Mouse (Mus musculus) C2C12 (cell line): Measurements from ENCODE around the gene Creb1. TPM values are rescaled to one million over a fixed set of nuclear protein-coding genes. Genes with fewer than 3 reads are reported as not detected.

Experiments used
- H3K27me3 ChIP-seq: one replicate; pipeline ENCODE4 v1.6.1; 2011; ENCODE audit not compliant: control insufficient read depth, insufficient read depth, insufficient read length
- H3K36me3 ChIP-seq: one replicate; pipeline ENCODE4 v1.6.1; 2011; ENCODE audit not compliant: control insufficient read depth, insufficient read depth
- H3K4me3 ChIP-seq: one replicate; pipeline ENCODE4 v1.5.1; 2011; ENCODE audit warnings: mild to moderate bottlenecking, control low read depth; ENCODE audit not compliant: poor library complexity, insufficient read depth, severe bottlenecking
- H3K79me2 ChIP-seq: one replicate; pipeline ENCODE4 v1.6.1; 2011; ENCODE audit not compliant: control insufficient read depth, insufficient read depth
- H3K79me3 ChIP-seq: one replicate; pipeline ENCODE4 v1.6.1; 2011; ENCODE audit warnings: low read depth, control low read depth
- H3ac ChIP-seq: one replicate; pipeline ENCODE3; 2011; ENCODE audit warnings: low read depth; ENCODE audit not compliant: control insufficient read depth, insufficient read length
- CEBPB ChIP-seq: IDR thresholded peaks from one replicate; pipeline ENCODE4 v1.6.1; 2011; ENCODE audit warnings: low read depth, mild to moderate bottlenecking, control low read depth, moderate library complexity
- CTCF ChIP-seq: IDR thresholded peaks from one replicate; pipeline ENCODE4 v1.5.1; 2011; ENCODE audit not compliant: control insufficient read depth, insufficient read depth, insufficient read length
- FOSL1 ChIP-seq: IDR thresholded peaks from one replicate; pipeline ENCODE4 v1.8.0; 2011; ENCODE audit warnings: mild to moderate bottlenecking, low read length; ENCODE audit not compliant: poor library complexity, insufficient read depth, severe bottlenecking
- MAX ChIP-seq: IDR thresholded peaks from one replicate; pipeline ENCODE4 v1.6.1; 2011; ENCODE audit warnings: mild to moderate bottlenecking, control low read depth
- MYOD1 ChIP-seq: IDR thresholded peaks from one replicate; pipeline ENCODE4 v1.6.1; 2011; ENCODE audit warnings: low read depth; ENCODE audit not compliant: control insufficient read depth, insufficient read length
- MYOG ChIP-seq: IDR thresholded peaks from one replicate; pipeline ENCODE4 v1.6.1; 2011; ENCODE audit not compliant: control insufficient read depth, insufficient read length; ENCODE audit errors: extremely low read depth
- USF1 ChIP-seq: IDR thresholded peaks from one replicate; pipeline ENCODE4 v1.6.1; 2011; ENCODE audit warnings: low read depth, mild to moderate bottlenecking, control low read depth, moderate library complexity
- polyA plus RNA-seq: library from polyadenylated mRNA; unstranded; fragments of >200 nt; fragmentation: generic; extraction: Trizol; gene quantifications from one replicate; pipeline ENCODE4 v1.2.1, GENCODE M21; 2012; ENCODE audit warnings: missing spikeins

Gene Creb1
- polyA plus RNA-seq, 1 experiment: 11.2 TPM

DNA sequence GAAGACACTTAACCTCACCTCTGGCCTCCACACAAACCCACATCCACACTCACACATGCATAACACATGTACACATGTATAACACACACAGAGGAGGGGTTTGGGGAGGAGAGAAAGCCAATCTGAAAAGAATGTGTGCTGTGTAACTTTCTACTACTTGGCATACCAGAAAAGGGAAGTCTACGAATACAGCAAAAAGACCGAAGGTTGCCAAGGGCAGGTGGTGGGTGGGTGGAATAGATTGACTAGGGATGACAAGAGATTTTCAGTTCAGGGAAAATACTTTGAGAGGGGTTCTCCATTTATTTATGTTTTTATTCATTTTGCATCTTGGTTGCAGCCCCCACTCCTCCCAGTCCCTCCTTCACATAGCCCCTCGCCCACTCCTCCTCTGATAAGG is 112.1 kb downstream of the Creb1 start:
- no peaks in the 10 kb centered on the region for H3K36me3 ChIP-seq
- H3ac ChIP-seq: no peak overlapping the region
- H3K79me3 ChIP-seq: no peaks in the 10 kb centered on the region
- H3K79me2 ChIP-seq: no peaks in the 10 kb centered on the region
- no peak overlapping the region for H3K4me3 ChIP-seq
- TF ChIP-seq FOSL1 (no peak), MYOD1 (no peak), CTCF (no peak), MAX (no peak), MYOG (no peak), CEBPB (no peak), USF1 (no peak)
- no peaks in the 10 kb centered on the region for H3K27me3 ChIP-seq

DNA sequence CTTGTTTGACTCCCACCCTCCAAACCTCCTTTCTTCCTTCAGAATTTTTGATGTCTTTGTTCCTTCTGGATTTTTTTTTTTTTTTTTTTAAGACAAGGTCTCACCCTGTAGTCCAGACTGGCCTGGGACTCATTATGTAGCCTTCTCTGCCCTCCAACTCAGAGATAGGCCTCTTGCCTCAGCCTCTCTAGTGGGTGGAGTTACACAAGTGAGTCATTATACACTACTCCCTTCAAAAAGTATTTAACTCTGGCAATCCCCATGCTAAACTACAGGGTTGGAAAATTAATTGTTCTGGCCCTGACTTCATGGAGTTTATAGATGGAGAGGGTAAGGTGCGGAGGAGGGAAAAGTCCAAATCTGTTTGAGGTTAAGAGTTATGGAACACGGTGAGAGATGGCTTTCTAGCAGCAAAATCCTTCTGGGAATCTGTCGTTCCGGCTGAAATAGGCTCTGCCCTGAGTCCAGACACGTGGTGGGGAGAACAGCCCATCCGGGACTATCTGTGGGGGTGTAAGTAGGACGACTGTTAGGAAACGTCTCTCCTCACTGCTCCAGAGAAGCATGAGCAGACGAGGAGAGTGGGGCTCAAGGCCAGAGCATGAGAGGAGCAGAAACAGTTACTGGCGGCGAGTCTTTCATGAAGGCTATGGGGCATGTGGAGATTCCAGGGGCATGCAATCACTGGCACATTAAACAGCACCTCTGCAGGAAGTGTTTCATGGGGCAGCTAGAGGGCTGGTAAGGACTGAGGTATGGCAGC is 117.1 kb downstream of the Creb1 start:
- TF ChIP-seq MYOD1 (no peak), MAX (no peak), FOSL1 (no peak), USF1 (no peak), CEBPB (no peak), CTCF (no peak), MYOG (no peak)
- H3K36me3 ChIP-seq: no peaks in the 10 kb centered on the region

DNA sequence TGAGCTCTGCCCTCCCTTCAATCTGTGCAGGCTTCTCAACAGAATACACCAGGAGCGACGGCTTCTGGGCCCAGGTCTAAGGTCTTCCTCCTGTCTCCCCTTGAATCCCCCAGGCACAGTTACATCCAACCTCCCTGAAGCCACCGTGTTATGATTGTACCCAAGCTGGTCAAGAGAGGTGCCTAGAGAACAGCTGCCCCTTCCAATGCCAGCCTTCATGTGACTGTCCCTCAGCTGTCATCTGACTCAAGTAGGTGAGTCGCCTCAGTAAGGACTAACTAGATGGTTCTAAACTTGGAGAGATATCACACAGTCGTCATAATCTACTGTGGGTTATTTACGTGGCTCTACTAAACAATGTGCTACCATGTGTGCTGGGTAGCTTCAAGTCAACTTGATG is 121.3 kb downstream of the Creb1 start:
- H3K79me3 ChIP-seq: no peaks in the 10 kb centered on the region
- no peak overlapping the region for H3K4me3 ChIP-seq
- no peaks in the 10 kb centered on the region for H3K36me3 ChIP-seq
- TF ChIP-seq MAX (no peak), CTCF (no peak), MYOD1 (no peak), CEBPB (no peak), FOSL1 (no peak), MYOG (no peak), USF1 (no peak)
- no peaks in the 10 kb centered on the region for H3K27me3 ChIP-seq
- H3ac ChIP-seq: no peak overlapping the region
- no peaks in the 10 kb centered on the region for H3K79me2 ChIP-seq

More for the DNA sequence above, 117.1 kb downstream of the Creb1 start:
- Histone ChIP-seq H3ac (no peak overlapping the region), H3K4me3 (no peak overlapping the region), H3K79me2 (no peaks in the 10 kb centered on the region), H3K79me3 (no peaks in the 10 kb centered on the region), H3K27me3 (no peaks in the 10 kb centered on the region)

Other genes with a start within 250 kb of the Creb1 start
- 27.9 TPM for gene Mettl21a, start 84.6 kb downstream of the Creb1 start, polyA plus RNA-seq
- gene Ccnyl1, start 157.8 kb downstream of the Creb1 start, polyA plus RNA-seq: 40.5 TPM
- gene Fzd5, start 205.1 kb downstream of the Creb1 start, polyA plus RNA-seq: 1.5 TPM